Mouse (Mus musculus): ENCODE data around the gene Cntd1.

DNA sequence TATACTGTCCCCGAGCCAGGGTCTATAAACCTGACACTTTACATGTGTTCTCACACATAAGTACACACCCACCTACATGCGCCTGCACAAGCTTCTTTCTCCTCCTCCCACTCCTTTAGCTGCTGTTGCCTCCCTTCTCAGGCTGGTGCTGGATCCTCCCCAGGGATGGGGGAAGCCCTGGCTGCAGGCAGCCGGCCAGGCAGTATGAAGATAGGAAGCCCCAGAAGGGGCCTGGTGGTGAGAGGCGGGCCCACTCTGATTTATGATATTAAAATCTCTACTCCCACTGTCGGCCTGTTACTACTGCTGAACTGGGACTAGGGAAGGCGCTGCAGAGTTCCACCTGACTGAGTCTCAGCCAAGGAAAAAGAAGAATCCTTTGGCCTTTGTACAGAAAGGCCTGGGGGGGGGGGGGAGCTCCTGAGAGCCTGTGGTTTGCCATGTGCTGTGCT is 19.5 kb upstream of the Cntd1 start:
- TF ChIP-seq KAT2A (IDR thresholded peaks at IDR 0.05; ENCODE audit: insufficient replicate concordance, low read length) (no peak), EP300 (IDR thresholded peaks at IDR 0.05; ENCODE audit: low read length) (no peak), POLR2A (IDR thresholded peaks at IDR 0.05; ENCODE audit: low read depth, low read length) (no peak), CHD2 (IDR thresholded peaks at IDR 0.05; ENCODE audit: low read length) (no peak), UBTF (IDR thresholded peaks at IDR 0.05; ENCODE audit: low read depth, low read length) (no peak), CTCF (conservative IDR thresholded peaks at IDR 0.05 in 1 of 2, IDR thresholded peaks at IDR 0.05 in 1 of 2; ENCODE audit: low read depth in 2 of 2, low read length in 2 of 2) (no peak)
